Mouse (Mus musculus) thymus, adult 2 months (tissue): ENCODE results near the gene Col9a2.

Experiments
- CTCF ChIP-seq: fragments of 200-500 bp; IDR thresholded peaks from 2 replicates; pipeline ENCODE4 v1.5.1; 2012; ENCODE audit warnings: mild to moderate bottlenecking, control low read depth, low read length, moderate library complexity, borderline replicate concordance; ENCODE audit not compliant: control insufficient read depth, poor library complexity, insufficient read depth; ENCODE audit errors: extremely low read depth
- POLR2A ChIP-seq: fragments of 200-500 bp; IDR thresholded peaks from 2 replicates; pipeline ENCODE4 v1.6.1; 2012; ENCODE audit warnings: mild to moderate bottlenecking, low read length, control low read depth, moderate library complexity; ENCODE audit not compliant: control insufficient read depth, poor library complexity, insufficient read depth; ENCODE audit errors: extremely low read depth

DNA sequence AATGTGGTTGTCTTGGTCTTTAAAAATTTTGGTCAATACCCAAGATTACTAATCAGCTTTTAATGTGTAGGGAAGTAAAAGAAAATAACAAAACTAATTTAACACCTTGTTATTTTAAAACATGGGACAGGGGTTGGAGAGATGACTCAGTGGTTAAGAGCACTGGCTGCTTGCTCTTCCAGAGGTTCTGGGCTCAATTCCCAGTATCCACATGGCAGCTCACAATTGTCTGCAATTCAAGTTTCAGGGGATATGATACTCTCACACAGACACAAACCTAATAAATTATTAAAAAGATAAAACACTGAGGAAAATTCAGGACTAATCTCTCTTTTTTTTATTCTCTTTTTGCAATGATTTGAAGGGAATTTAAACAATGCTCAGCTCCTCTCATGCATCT, 45.3 kb downstream of the Col9a2 start:
- TF ChIP-seq CTCF (no peak), POLR2A (no peak)
